In the genomic region with DNA sequence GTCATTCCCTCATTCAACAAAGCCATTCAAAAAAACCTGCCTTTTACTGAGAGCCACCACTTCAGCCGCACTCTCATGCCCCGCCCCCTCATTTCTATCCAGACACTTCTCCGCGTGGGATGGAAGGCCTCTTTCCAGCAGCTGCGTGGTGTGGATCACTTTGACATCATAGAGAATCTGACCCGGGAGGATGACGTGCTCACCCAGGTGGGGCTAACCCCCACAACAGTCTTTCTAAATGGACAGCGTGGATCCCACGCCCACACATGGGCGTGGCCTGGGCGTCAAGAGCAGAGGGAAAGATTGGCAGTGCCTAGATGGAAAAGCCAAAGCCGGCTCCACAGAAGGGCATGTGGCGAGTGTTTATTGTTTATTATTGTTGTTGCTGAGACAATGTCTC, we compare ENCODE assay signal across 9 mouse cellular contexts. TPM values are rescaled to one million over a fixed set of nuclear protein-coding genes. Genes with fewer than 3 reads are reported as not detected.
DNase-seq lines count a peak whose midpoint lies in the region; ATAC-seq and TF ChIP-seq lines count a peak whose summit lies in the region.
"Had no signal": no experiment of that assay in that cellular context is flagged by ENCODE, and none has a peak within 500 bp of the region (broad histone marks: within the 10 kb centered on the region; RNA-seq: fewer than 3 reads in every experiment).

No protein-coding gene starts in this region.

- H3K4me1 ChIP-seq in forebrain, postnatal 0 days (ENCODE audit: insufficient read depth): no peaks in the 10 kb centered on the region

- H3K36me3 ChIP-seq in forebrain, postnatal 0 days (ENCODE audit: insufficient read depth): no peaks in the 10 kb centered on the region

- no peak for TF ChIP-seq CTCF in forebrain, postnatal 0 days (IDR thresholded peaks at IDR 0.05; ENCODE audit: low read depth)
- TF ChIP-seq CTCF in left cerebral cortex, adult 2 months (IDR thresholded peaks at IDR 0.05): no peak

- peak overlapping the region; percentile 34 for H3K4me2 ChIP-seq in forebrain, postnatal 0 days (ENCODE audit: low read depth)

- intact Hi-C loops in gastrocnemius, postnatal 14 days (cut with DNase I; ENCODE audit: low total_unique reads): no loop called here
- intact Hi-C loops in left cerebral cortex, adult 2 months (cut with DNase I): no loop called here

- no peak overlapping the region for H3K27ac ChIP-seq in forebrain, postnatal 0 days (ENCODE audit: low read depth, low read length)
- no peak overlapping the region for H3K27ac ChIP-seq in left cerebral cortex, adult 2 months

- peak; percentile 16; the same call in 1 of the 2 replicates for ATAC-seq in forebrain, postnatal 0 days
- 0 out of 2 replicates have a peak, but pooled peaks have one; percentile 12 for ATAC-seq in megakaryocyte-erythroid progenitor cell, adult 5-6 weeks (replicated peaks; ENCODE audit: low FRiP score, low TSS enrichment, poor library complexity, severe bottlenecking)

- DNase-seq in gastrocnemius, postnatal 14 days: peak; percentile 30
- no peak for DNase-seq in gastrocnemius, postnatal 25 days
- DNase-seq in Muller cell, postnatal 12 days (ENCODE audit: inconsistent ontology term): peak; percentile 67
- DNase-seq in forebrain, postnatal 0 days: peak; percentile 48
- DNase-seq in left cerebral cortex, adult 2 months (ENCODE audit: extremely low spot score in 1 of 2, low spot score in 2 of 2): peak; percentile 51 to 63
- no peak for DNase-seq in thymus, postnatal 36 days
- DNase-seq in layer of hippocampus, postnatal 25 days (ENCODE audit: extremely low spot score in 1 of 2, low spot score in 1 of 2): no peak

- 23% methylated on average over 13 of the region's 13 CpGs for WGBS in forebrain, postnatal 0 days

- no peak overlapping the region for H3K9ac ChIP-seq in forebrain, postnatal 0 days

- H3K4me3 ChIP-seq in forebrain, postnatal 0 days (ENCODE audit: low read depth, low read length): peak overlapping the region; percentile 16; the same call in 1 of the 2 replicates
- no peak overlapping the region for H3K4me3 ChIP-seq in left cerebral cortex, adult 2 months

- no peaks in the 10 kb centered on the region for H3K9me3 ChIP-seq in forebrain, postnatal 0 days (ENCODE audit: low read length)

- H3K27me3 ChIP-seq in forebrain, postnatal 0 days (ENCODE audit: insufficient read depth, low read length): no peaks in the 10 kb centered on the region
- H3K27me3 ChIP-seq: CH12.LX had no signal

RNA-seq across cellular contexts. Expression of a gene that starts 10.4 kb away (rescaled TPM):
- 1 to 10 TPM; 5.4 to 5.8 TPM for total RNA-seq in gastrocnemius, postnatal 14 days (2021)
- total RNA-seq in gastrocnemius, postnatal 25 days (2021): 1 to 10 TPM; 2.8 to 4.3 TPM
- total RNA-seq in forebrain, postnatal 0 days (2014; rRNA removed): 10.3 and 29.8 TPM in 2 replicates
- 11.1 and 12.2 TPM in 2 replicates for polyA plus RNA-seq in forebrain, postnatal 0 days (2015; fragmentation: Nextera tagmentation; extraction: Ambion mirVana)
- 1 to 10 TPM in 1 of 2 experiments, under 1 TPM in 1; 0.81 to 1.0 TPM for total RNA-seq in left cerebral cortex, adult 2 months (2021)
- total RNA-seq in megakaryocyte-erythroid progenitor cell, adult 5-6 weeks (2014; fragmentation: Nextera tagmentation): 191 and 266 TPM in 2 replicates
- total RNA-seq in megakaryocyte-erythroid progenitor cell, adult 5-6 weeks (2017): 46.7 and 52.5 TPM in 2 replicates
- 1 to 10 TPM; 1.1 TPM for total RNA-seq in layer of hippocampus, postnatal 25 days (2021)

RNA-seq across cellular contexts. Expression of a gene that starts 10.6 kb away (rescaled TPM):
- 1 to 10 TPM; 3.5 to 3.6 TPM for total RNA-seq in gastrocnemius, postnatal 14 days (2021)
- 1 to 10 TPM; 1.9 to 3.1 TPM for total RNA-seq in gastrocnemius, postnatal 25 days (2021)
- 3.6 and 3.8 TPM in 2 replicates for total RNA-seq in forebrain, postnatal 0 days (2014; rRNA removed)
- 7.4 and 8.8 TPM in 2 replicates for polyA plus RNA-seq in forebrain, postnatal 0 days (2015; fragmentation: Nextera tagmentation; extraction: Ambion mirVana)
- total RNA-seq in left cerebral cortex, adult 2 months (2021): 1 to 10 TPM; 5.2 to 8.5 TPM
- total RNA-seq in megakaryocyte-erythroid progenitor cell, adult 5-6 weeks (2014; fragmentation: Nextera tagmentation): 7.2 and 9.4 TPM in 2 replicates
- total RNA-seq in megakaryocyte-erythroid progenitor cell, adult 5-6 weeks (2017): 0.70 and 1.0 TPM in 2 replicates
- total RNA-seq in layer of hippocampus, postnatal 25 days (2021): 1 to 10 TPM; 4.6 to 5.4 TPM

RNA-seq across cellular contexts. Expression of a gene that starts 12.7 kb away (rescaled TPM):
- total RNA-seq in gastrocnemius, postnatal 14 days (2021): 1 to 10 TPM; 4.2 TPM
- total RNA-seq in gastrocnemius, postnatal 25 days (2021): under 1 TPM in 1 of 2 experiments, not detected in 1; 0.86 TPM
- 5.7 and 6.2 TPM in 2 replicates for total RNA-seq in forebrain, postnatal 0 days (2014; rRNA removed)
- 24.9 and 31.4 TPM in 2 replicates for polyA plus RNA-seq in forebrain, postnatal 0 days (2015; fragmentation: Nextera tagmentation; extraction: Ambion mirVana)
- 1 to 10 TPM in 1 of 2 experiments, under 1 TPM in 1; 0.95 to 1.3 TPM for total RNA-seq in left cerebral cortex, adult 2 months (2021)
- 164 and 220 TPM in 2 replicates for total RNA-seq in megakaryocyte-erythroid progenitor cell, adult 5-6 weeks (2014; fragmentation: Nextera tagmentation)
- total RNA-seq in megakaryocyte-erythroid progenitor cell, adult 5-6 weeks (2017): 144 and 182 TPM in 2 replicates
- total RNA-seq in layer of hippocampus, postnatal 25 days (2021): 1 to 10 TPM; 1.2 to 1.3 TPM

RNA-seq across cellular contexts. Expression of a gene that starts 24.2 kb away (rescaled TPM):
- not detected for total RNA-seq in gastrocnemius, postnatal 14 days (2021)
- total RNA-seq in gastrocnemius, postnatal 25 days (2021): not detected
- not detected in 2 replicates for total RNA-seq in forebrain, postnatal 0 days (2014; rRNA removed)
- polyA plus RNA-seq in forebrain, postnatal 0 days (2015; fragmentation: Nextera tagmentation; extraction: Ambion mirVana): not detected in 2 replicates
- total RNA-seq in left cerebral cortex, adult 2 months (2021): under 1 TPM in 1 of 2 experiments, not detected in 1; 0.19 TPM
- not detected in 2 replicates for total RNA-seq in megakaryocyte-erythroid progenitor cell, adult 5-6 weeks (2014; fragmentation: Nextera tagmentation)
- total RNA-seq in megakaryocyte-erythroid progenitor cell, adult 5-6 weeks (2017): not detected in 2 replicates
- not detected for total RNA-seq in layer of hippocampus, postnatal 25 days (2021)
- total RNA-seq: CH12.LX had no signal

RNA-seq across cellular contexts. Expression of a gene that starts 26.8 kb away (rescaled TPM):
- 1 to 10 TPM in 1 of 2 experiments, under 1 TPM in 1; 0.73 to 1.5 TPM for total RNA-seq in gastrocnemius, postnatal 14 days (2021)
- 1 to 10 TPM; 1.0 to 1.1 TPM for total RNA-seq in gastrocnemius, postnatal 25 days (2021)
- 1.5 and 2.0 TPM in 2 replicates for total RNA-seq in forebrain, postnatal 0 days (2014; rRNA removed)
- polyA plus RNA-seq in forebrain, postnatal 0 days (2015; fragmentation: Nextera tagmentation; extraction: Ambion mirVana): 0.52 and 1.1 TPM in 2 replicates
- 1 to 10 TPM; 2.3 to 4.6 TPM for total RNA-seq in left cerebral cortex, adult 2 months (2021)
- 0.45 and 7.0 TPM in 2 replicates for total RNA-seq in megakaryocyte-erythroid progenitor cell, adult 5-6 weeks (2014; fragmentation: Nextera tagmentation)
- total RNA-seq in megakaryocyte-erythroid progenitor cell, adult 5-6 weeks (2017): 3.5 TPM in 1 of 2 replicates, not detected in the other
- total RNA-seq in layer of hippocampus, postnatal 25 days (2021): 1 to 10 TPM; 1.9 to 3.2 TPM

Comparison
In these comparisons a context has a peak if more than half of its experiments do, and no peak if none do; other contexts are left out.
1. DNase-seq: peak in gastrocnemius, postnatal 14 days (single experiment), Muller cell, postnatal 12 days (single experiment), forebrain, postnatal 0 days (single experiment) and left cerebral cortex, adult 2 months (2 of 2); none in gastrocnemius, postnatal 25 days (single experiment), thymus, postnatal 36 days (0 of 2) and layer of hippocampus, postnatal 25 days (0 of 2).
2. RNA of a gene that starts 12.7 kb away (total RNA-seq): 144 to 220 TPM in megakaryocyte-erythroid progenitor cell, adult 5-6 weeks; 5.7 to 6.2 TPM in forebrain, postnatal 0 days, 4.2 TPM in gastrocnemius, postnatal 14 days, 1.2 to 1.3 TPM in layer of hippocampus, postnatal 25 days, 0.95 to 1.3 TPM in left cerebral cortex, adult 2 months and 0.86 TPM in gastrocnemius, postnatal 25 days; every median in the first group is over 10 times any median in the second.